Mouse (Mus musculus): Measurements from ENCODE around the gene Acaca. TPM values are rescaled to one million over a fixed set of nuclear protein-coding genes. Genes with fewer than 3 reads are reported as not detected.
A peak's percentile ranks its signal among the peaks of the same experiment; 100 is the strongest.
"Not testable (repeated sequence)": the region's sequence is repeated elsewhere in the genome, so short reads cannot be mapped to it uniquely, and the experiment has no call there.

The Acaca gene
- polyA plus RNA-seq, 1 experiment from 2014 or later: 22.6 TPM

- Histone ChIP-seq H3K9me3 (ENCODE audit: control insufficient read depth, low read length) (no peaks in the 10 kb centered on the region), H3K4me1 (ENCODE audit: control insufficient read depth, insufficient read depth, low read depth, low read length) (peaks cover 2% of the 10 kb centered on the region; the same call in 1 of the 2 replicates), H3K4me2 (ENCODE audit: low read length) (no peak overlapping the region), H3K27me3 (replicated peaks; ENCODE audit: control insufficient read depth, insufficient read depth, low read length) (no peaks in the 10 kb centered on the region), H3K9ac (ENCODE audit: low read depth, low read length) (no peak overlapping the region), H3K4me3 (ENCODE audit: low read length) (no peak overlapping the region), H3K27ac (ENCODE audit: low read depth, low read length) (peak overlapping the region; percentile 35), H3K36me3 (ENCODE audit: control insufficient read depth, insufficient read depth, low read length) (peaks cover 4% of the 10 kb centered on the region; the same call in 1 of the 2 replicates)
- WGBS: 52% methylated on average over 13 of the region's 13 CpGs
- ATAC-seq: peak; percentile 34; the same call in 1 of the 2 replicates
Measured at GRCm38 (mm10) chr11:84376510-84377365, 247.3 kb downstream of the Acaca start.

GRCm38 (mm10) chr11:84382450-84382849, 253.0 kb downstream of the Acaca start:
- H3K4me2 ChIP-seq (ENCODE audit: low read length): no peak overlapping the region
- H3K4me3 ChIP-seq (ENCODE audit: low read length): no peak overlapping the region
- H3K9me3 ChIP-seq (ENCODE audit: control insufficient read depth, low read length): no peaks in the 10 kb centered on the region
- H3K27me3 ChIP-seq (replicated peaks; ENCODE audit: control insufficient read depth, insufficient read depth, low read length): no peaks in the 10 kb centered on the region
- no peaks in the 10 kb centered on the region for H3K36me3 ChIP-seq (ENCODE audit: control insufficient read depth, insufficient read depth, low read length)
- H3K27ac ChIP-seq (ENCODE audit: low read depth, low read length): no peak overlapping the region
- 35% methylated on average over 13 of the region's 13 CpGs for WGBS
- ATAC-seq: no peak
- peaks cover 3% of the 10 kb centered on the region for H3K4me1 ChIP-seq (ENCODE audit: control insufficient read depth, insufficient read depth, low read depth, low read length)
- H3K9ac ChIP-seq (ENCODE audit: low read depth, low read length): no peak overlapping the region

- WGBS: 41% methylated on average over 6 of the region's 6 CpGs
- Histone ChIP-seq H3K27me3 (replicated peaks; ENCODE audit: control insufficient read depth, insufficient read depth, low read length) (no peaks in the 10 kb centered on the region), H3K27ac (ENCODE audit: low read depth, low read length) (no peak overlapping the region), H3K4me3 (ENCODE audit: low read length) (no peak overlapping the region), H3K9me3 (ENCODE audit: control insufficient read depth, low read length) (no peaks in the 10 kb centered on the region), H3K4me1 (ENCODE audit: control insufficient read depth, insufficient read depth, low read depth, low read length) (peaks cover 3% of the 10 kb centered on the region), H3K36me3 (ENCODE audit: control insufficient read depth, insufficient read depth, low read length) (no peaks in the 10 kb centered on the region), H3K4me2 (ENCODE audit: low read length) (no peak overlapping the region), H3K9ac (ENCODE audit: low read depth, low read length) (no peak overlapping the region)
- no peak for ATAC-seq
Measured at GRCm38 (mm10) chr11:84383891-84384290, 254.4 kb downstream of the Acaca start.

- no peak overlapping the region for H3K4me2 ChIP-seq (ENCODE audit: low read length)
- WGBS: 83% methylated on average over 6 of the region's 6 CpGs
- no peak overlapping the region for H3K4me3 ChIP-seq (ENCODE audit: low read length)
- no peaks in the 10 kb centered on the region for H3K4me1 ChIP-seq (ENCODE audit: control insufficient read depth, insufficient read depth, low read depth, low read length)
- no peak for ATAC-seq
- no peaks in the 10 kb centered on the region for H3K27me3 ChIP-seq (replicated peaks; ENCODE audit: control insufficient read depth, insufficient read depth, low read length)
- H3K9ac ChIP-seq (ENCODE audit: low read depth, low read length): no peak overlapping the region
- no peaks in the 10 kb centered on the region for H3K9me3 ChIP-seq (ENCODE audit: control insufficient read depth, low read length)
- H3K27ac ChIP-seq (ENCODE audit: low read depth, low read length): no peak overlapping the region
- H3K36me3 ChIP-seq (ENCODE audit: control insufficient read depth, insufficient read depth, low read length): no peaks in the 10 kb centered on the region
Measured at GRCm38 (mm10) chr11:84389332-84389731, 259.9 kb downstream of the Acaca start.

GRCm38 (mm10) chr11:84391126-84391525, 261.7 kb downstream of the Acaca start:
- H3K27ac ChIP-seq (ENCODE audit: low read depth, low read length): no peak overlapping the region
- H3K4me1 ChIP-seq (ENCODE audit: control insufficient read depth, insufficient read depth, low read depth, low read length): no peaks in the 10 kb centered on the region
- WGBS: 92% methylated on average over 8 of the region's 8 CpGs
- no peak overlapping the region for H3K4me3 ChIP-seq (ENCODE audit: low read length)
- no peaks in the 10 kb centered on the region for H3K36me3 ChIP-seq (ENCODE audit: control insufficient read depth, insufficient read depth, low read length)
- ATAC-seq: no peak
- no peak overlapping the region for H3K9ac ChIP-seq (ENCODE audit: low read depth, low read length)
- H3K9me3 ChIP-seq (ENCODE audit: control insufficient read depth, low read length): no peaks in the 10 kb centered on the region
- H3K4me2 ChIP-seq (ENCODE audit: low read length): no peak overlapping the region
- H3K27me3 ChIP-seq (replicated peaks; ENCODE audit: control insufficient read depth, insufficient read depth, low read length): no peaks in the 10 kb centered on the region

- not testable (repeated sequence) for H3K9me3 ChIP-seq (ENCODE audit: control insufficient read depth, low read length); ATAC-seq; H3K27me3 ChIP-seq (replicated peaks; ENCODE audit: control insufficient read depth, insufficient read depth, low read length); H3K4me2 ChIP-seq (ENCODE audit: low read length); H3K4me1 ChIP-seq (ENCODE audit: control insufficient read depth, insufficient read depth, low read depth, low read length); H3K36me3 ChIP-seq (ENCODE audit: control insufficient read depth, insufficient read depth, low read length); H3K9ac ChIP-seq (ENCODE audit: low read depth, low read length); H3K4me3 ChIP-seq (ENCODE audit: low read length); H3K27ac ChIP-seq (ENCODE audit: low read depth, low read length)
- WGBS: 82% methylated on average over 7 of the region's 7 CpGs
Measured at GRCm38 (mm10) chr11:84392066-84392465, 262.6 kb downstream of the Acaca start.

- H3K27me3 ChIP-seq (replicated peaks; ENCODE audit: control insufficient read depth, insufficient read depth, low read length): no peaks in the 10 kb centered on the region
- ATAC-seq: no peak
- WGBS: 83% methylated on average over 7 of the region's 7 CpGs
- H3K27ac ChIP-seq (ENCODE audit: low read depth, low read length): 0 out of 2 replicates have a peak overlapping the region, but pooled peaks have one; percentile 13
- H3K4me2 ChIP-seq (ENCODE audit: low read length): no peak overlapping the region
- H3K4me1 ChIP-seq (ENCODE audit: control insufficient read depth, insufficient read depth, low read depth, low read length): peaks cover 6% of the 10 kb centered on the region
- no peak overlapping the region for H3K4me3 ChIP-seq (ENCODE audit: low read length)
- H3K9me3 ChIP-seq (ENCODE audit: control insufficient read depth, low read length): no peaks in the 10 kb centered on the region
- H3K9ac ChIP-seq (ENCODE audit: low read depth, low read length): no peak overlapping the region
- peaks cover 2% of the 10 kb centered on the region; the same call in 1 of the 2 replicates for H3K36me3 ChIP-seq (ENCODE audit: control insufficient read depth, insufficient read depth, low read length)
Measured at GRCm38 (mm10) chr11:84393571-84393970, 264.1 kb downstream of the Acaca start.

- Histone ChIP-seq H3K27ac (ENCODE audit: low read depth, low read length) (no peak overlapping the region), H3K9ac (ENCODE audit: low read depth, low read length) (no peak overlapping the region), H3K4me2 (ENCODE audit: low read length) (no peak overlapping the region), H3K36me3 (ENCODE audit: control insufficient read depth, insufficient read depth, low read length) (peaks cover 2% of the 10 kb centered on the region; the same call in 1 of the 2 replicates), H3K9me3 (ENCODE audit: control insufficient read depth, low read length) (no peaks in the 10 kb centered on the region), H3K27me3 (replicated peaks; ENCODE audit: control insufficient read depth, insufficient read depth, low read length) (no peaks in the 10 kb centered on the region), H3K4me1 (ENCODE audit: control insufficient read depth, insufficient read depth, low read depth, low read length) (peaks cover 6% of the 10 kb centered on the region), H3K4me3 (ENCODE audit: low read length) (no peak overlapping the region)
- WGBS: 63% methylated on average over 1 of the region's 1 CpGs
- ATAC-seq: no peak
Measured at GRCm38 (mm10) chr11:84395010-84395409, 265.5 kb downstream of the Acaca start.

- 96% methylated on average over 4 of the region's 4 CpGs for WGBS
- no peaks in the 10 kb centered on the region for H3K27me3 ChIP-seq (replicated peaks; ENCODE audit: control insufficient read depth, insufficient read depth, low read length)
- H3K27ac ChIP-seq (ENCODE audit: low read depth, low read length): no peak overlapping the region
- H3K4me2 ChIP-seq (ENCODE audit: low read length): no peak overlapping the region
- H3K9ac ChIP-seq (ENCODE audit: low read depth, low read length): no peak overlapping the region
- peaks cover 2% of the 10 kb centered on the region; the same call in 1 of the 2 replicates for H3K9me3 ChIP-seq (ENCODE audit: control insufficient read depth, low read length)
- no peak overlapping the region for H3K4me3 ChIP-seq (ENCODE audit: low read length)
- no peaks in the 10 kb centered on the region for H3K36me3 ChIP-seq (ENCODE audit: control insufficient read depth, insufficient read depth, low read length)
- no peak for ATAC-seq
- peaks cover 2% of the 10 kb centered on the region; the same call in 1 of the 2 replicates for H3K4me1 ChIP-seq (ENCODE audit: control insufficient read depth, insufficient read depth, low read depth, low read length)
Measured at GRCm38 (mm10) chr11:84406733-84407132, 277.3 kb downstream of the Acaca start.
